Mouse (Mus musculus): ENCODE measurements around the gene Naxd. TPM values are rescaled to one million over a fixed set of nuclear protein-coding genes. Genes with fewer than 3 reads are reported as not detected.
A peak's percentile ranks its signal among the peaks of the same experiment; 100 is the strongest.

Gene Naxd
- 10 to 100 TPM; 53.3 to 58.2 TPM for total RNA-seq (2021)
- long read RNA-seq, experiment 1, transcript Naxd-202 (10 exons, 1,307 nt), result major isoform, 40 of 74 reads
- long read RNA-seq, experiment 1, transcript Naxd-201 (10 exons, 1,359 nt), result minor isoform, 19 of 74 reads
- long read RNA-seq, experiment 1, partial matches to known transcripts, result 3 of 74 reads
- long read RNA-seq, experiment 1, other reads (novel, unspliced or antisense), result 7 of 74 reads
- long read RNA-seq, experiment 2, transcript Naxd-201 (10 exons, 1,359 nt), result minor isoform, 9 of 51 reads
- long read RNA-seq, experiment 2, transcript Naxd-202 (10 exons, 1,307 nt), result major isoform, 31 of 51 reads
- long read RNA-seq, experiment 2, partial matches to known transcripts, result 4 of 51 reads
- long read RNA-seq, experiment 2, other reads (novel, unspliced or antisense), result 4 of 51 reads

GRCm38 (mm10) chr8:11497017-11497990 is at the start of gene Naxd:
Gene Naxd (plus strand): TSS chr8:11497506.
- intact Hi-C loops (cut with DNase I), result loop anchor here (5.0 kb wide), 1 partner anchor 60 kb away; the partner anchor contains the start of gene Ing1
- DNase-seq (ENCODE audit: low spot score in 2 of 2), result peak; percentile 89 to 92

GRCm38 (mm10) chr8:11447910-11448570 is 49.3 kb upstream of the Naxd start:
- intact Hi-C loops (cut with DNase I), result no loop called here
- no peak for DNase-seq (ENCODE audit: low spot score in 2 of 2)

- intact Hi-C loops (cut with DNase I), result loop anchor here (1.0 kb wide), 1 partner anchor 36 kb away; no protein-coding TSS in a partner anchor
- DNase-seq (ENCODE audit: low spot score in 2 of 2), result peak; percentile 47 to 61
Measured at GRCm38 (mm10) chr8:11450184-11451113, 46.9 kb upstream of the Naxd start.

- no peak for DNase-seq (ENCODE audit: low spot score in 2 of 2)
- intact Hi-C loops (cut with DNase I), result no loop called here
Measured at GRCm38 (mm10) chr8:11452152-11452551, 45.2 kb upstream of the Naxd start.

GRCm38 (mm10) chr8:11452559-11452958 is 44.7 kb upstream of the Naxd start:
- intact Hi-C loops (cut with DNase I), result no loop called here
- no peak for DNase-seq (ENCODE audit: low spot score in 2 of 2)

- intact Hi-C loops (cut with DNase I), result no loop called here
- peak; percentile 27 to 39 for DNase-seq (ENCODE audit: low spot score in 2 of 2)
Measured at GRCm38 (mm10) chr8:11452974-11453373, 44.3 kb upstream of the Naxd start.

GRCm38 (mm10) chr8:11454228-11454627 is 43.1 kb upstream of the Naxd start:
- intact Hi-C loops (cut with DNase I), result no loop called here
- no peak for DNase-seq (ENCODE audit: low spot score in 2 of 2)

- intact Hi-C loops (cut with DNase I), result no loop called here
- DNase-seq (ENCODE audit: low spot score in 2 of 2), result no peak
Measured at GRCm38 (mm10) chr8:11457278-11457677, 40.0 kb upstream of the Naxd start.

GRCm38 (mm10) chr8:11457981-11458836 is 39.1 kb upstream of the Naxd start:
- intact Hi-C loops (cut with DNase I), result no loop called here
- no peak for DNase-seq (ENCODE audit: low spot score in 2 of 2)

GRCm38 (mm10) chr8:11459016-11459415 is 38.3 kb upstream of the Naxd start:
- no peak for DNase-seq (ENCODE audit: low spot score in 2 of 2)
- intact Hi-C loops (cut with DNase I), result no loop called here

- intact Hi-C loops (cut with DNase I), result no loop called here
- peak; percentile 39 to 66 for DNase-seq (ENCODE audit: low spot score in 2 of 2)
Measured at GRCm38 (mm10) chr8:11460934-11461333, 36.4 kb upstream of the Naxd start.

GRCm38 (mm10) chr8:11461847-11462246 is 35.5 kb upstream of the Naxd start:
- DNase-seq (ENCODE audit: low spot score in 2 of 2), result no peak

GRCm38 (mm10) chr8:11462641-11463040 is 34.7 kb upstream of the Naxd start:
- intact Hi-C loops (cut with DNase I), result no loop called here
- DNase-seq (ENCODE audit: low spot score in 2 of 2), result no peak

More at GRCm38 (mm10) chr8:11461847-11462246, 35.5 kb upstream of the Naxd start:
- intact Hi-C loops (cut with DNase I), result no loop called here

GRCm38 (mm10) chr8:11463541-11463888 is 33.8 kb upstream of the Naxd start:
- intact Hi-C loops (cut with DNase I), result no loop called here
- DNase-seq (ENCODE audit: low spot score in 2 of 2), result no peak

GRCm38 (mm10) chr8:11463889-11464706 is 33.2 kb upstream of the Naxd start:
- intact Hi-C loops (cut with DNase I), result no loop called here
- DNase-seq (ENCODE audit: low spot score in 2 of 2), result no peak

GRCm38 (mm10) chr8:11464707-11464964 is 32.7 kb upstream of the Naxd start:
- intact Hi-C loops (cut with DNase I), result no loop called here
- no peak for DNase-seq (ENCODE audit: low spot score in 2 of 2)

GRCm38 (mm10) chr8:11465619-11466018 is 31.7 kb upstream of the Naxd start:
- intact Hi-C loops (cut with DNase I), result no loop called here
- DNase-seq (ENCODE audit: low spot score in 2 of 2), result no peak
